Mouse (Mus musculus) embryonic facial prominence, embryonic 15.5 days (tissue): ENCODE results near the gene Gm17660. TPM values are rescaled to one million over a fixed set of nuclear protein-coding genes. Genes with fewer than 3 reads are reported as not detected.

Source experiments
- ATAC-seq: fragments of 200-750 bp; cut with Nextera tagmentation; 2 replicates; pipeline ENCODE4 v1.8.0; 2017; ENCODE audit warnings: low read depth, moderate TSS enrichment; ENCODE audit not compliant: insufficient number of reproducible peaks, low FRiP score, low TSS enrichment
- H3K27ac ChIP-seq: fragments of 300-500 bp; sonication (generic); replicated peaks from 2 replicates; pipeline ENCODE4 v1.5.1; 2015; ENCODE audit warnings: mild to moderate bottlenecking, inconsistent platforms
- H3K27me3 ChIP-seq: fragments of 300-500 bp; sonication (generic); 2 replicates; pipeline ENCODE4 v1.6.1; 2015; ENCODE audit warnings: inconsistent platforms
- H3K36me3 ChIP-seq: fragments of 300-500 bp; sonication (generic); 2 replicates; pipeline ENCODE4 v1.6.1; 2015; ENCODE audit warnings: mild to moderate bottlenecking, inconsistent platforms
- H3K4me1 ChIP-seq: fragments of 300-500 bp; sonication (generic); 2 replicates; pipeline ENCODE4 v1.6.1; 2015; ENCODE audit warnings: inconsistent platforms
- H3K4me2 ChIP-seq: fragments of 300-500 bp; sonication (generic); replicated peaks from 2 replicates; pipeline ENCODE4 v1.6.1; 2015; ENCODE audit warnings: mild to moderate bottlenecking, inconsistent platforms
- H3K4me3 ChIP-seq: fragments of 300-500 bp; sonication (generic); replicated peaks from 2 replicates; pipeline ENCODE4 v1.5.1; 2015; ENCODE audit warnings: mild to moderate bottlenecking, inconsistent platforms
- H3K9ac ChIP-seq: fragments of 300-500 bp; sonication (generic); 2 replicates; pipeline ENCODE4 v1.6.1; 2015; ENCODE audit warnings: inconsistent platforms
- H3K9me3 ChIP-seq: fragments of 300-500 bp; sonication (generic); replicated peaks from 2 replicates; pipeline ENCODE4 v1.6.1; 2016; ENCODE audit warnings: inconsistent platforms
- WGBS: fragments of 180-500 bp; shearing (Covaris S2); methylation state at CpG from one replicate; pipeline ENCODE4 v1.1.7; 2015; 5-methylcytosine and 5-hydroxymethylcytosine counted together
- polyA plus RNA-seq: library from polyadenylated mRNA; unstranded; fragments of >200 nt; fragmentation: Nextera tagmentation; extraction: Ambion mirVana; gene quantifications from 2 replicates; pipeline ENCODE4 v1.2.1, GENCODE M21; 2015

Gm17660 gene
- polyA plus RNA-seq, 1 experiment from 2014 or later, result 0.35 TPM

DNA sequence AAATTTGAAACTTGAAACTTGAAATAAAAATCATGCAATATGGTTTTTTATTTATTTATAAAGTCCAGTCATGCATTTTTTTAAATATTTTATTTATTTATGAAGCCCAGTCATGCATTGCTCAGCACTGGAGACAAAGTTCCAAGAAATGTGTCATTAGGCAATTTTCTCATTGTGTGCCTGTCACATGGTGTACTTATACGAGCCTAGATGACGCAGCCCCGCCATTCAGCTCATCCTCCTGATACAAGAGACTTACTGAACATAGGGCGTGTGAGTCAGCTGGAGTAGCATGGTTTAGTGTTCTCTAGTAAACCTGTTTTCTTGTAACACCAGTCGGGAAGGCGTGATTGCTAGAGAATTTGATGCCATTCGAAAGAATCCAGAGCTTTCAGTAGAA lies 21.1 kb downstream of the Gm17660 start:
- Histone ChIP-seq H3K4me1 (no peaks in the 10 kb centered on the region), H3K9me3 (no peaks in the 10 kb centered on the region), H3K4me2 (no peak overlapping the region), H3K27me3 (no peaks in the 10 kb centered on the region), H3K36me3 (peaks cover 43% of the 10 kb centered on the region), H3K9ac (no peak overlapping the region), H3K27ac (no peak overlapping the region), H3K4me3 (no peak overlapping the region)
- ATAC-seq, result no peak
- WGBS, result 78% methylated on average over 7 of the region's 7 CpGs

DNA sequence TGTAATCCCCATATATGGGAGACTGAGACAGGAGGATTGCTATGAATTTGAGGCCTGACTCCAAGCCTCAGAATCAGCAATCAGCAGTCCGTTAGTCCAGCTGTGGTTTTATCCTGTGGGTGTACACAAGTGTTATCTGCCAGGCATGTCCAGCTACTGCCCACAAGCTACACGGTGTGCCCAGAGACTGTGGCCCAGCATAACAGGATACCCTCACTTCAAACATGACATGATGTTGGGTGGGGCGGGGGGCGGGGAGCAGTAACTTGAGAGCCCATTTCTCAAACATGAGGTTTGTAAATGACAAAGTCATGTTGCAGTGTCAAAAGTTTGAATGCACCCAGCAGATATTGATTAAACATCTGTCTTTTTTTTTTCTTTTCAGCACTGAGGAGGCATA lies 21.6 kb downstream of the Gm17660 start:
- Histone ChIP-seq H3K4me2 (no peak overlapping the region), H3K27me3 (no peaks in the 10 kb centered on the region), H3K9me3 (no peaks in the 10 kb centered on the region), H3K4me1 (no peaks in the 10 kb centered on the region), H3K27ac (no peak overlapping the region), H3K9ac (no peak overlapping the region), H3K4me3 (no peak overlapping the region), H3K36me3 (peaks cover 43% of the 10 kb centered on the region)
- no peak for ATAC-seq
- WGBS, result 63% methylated on average over 4 of the region's 4 CpGs

DNA sequence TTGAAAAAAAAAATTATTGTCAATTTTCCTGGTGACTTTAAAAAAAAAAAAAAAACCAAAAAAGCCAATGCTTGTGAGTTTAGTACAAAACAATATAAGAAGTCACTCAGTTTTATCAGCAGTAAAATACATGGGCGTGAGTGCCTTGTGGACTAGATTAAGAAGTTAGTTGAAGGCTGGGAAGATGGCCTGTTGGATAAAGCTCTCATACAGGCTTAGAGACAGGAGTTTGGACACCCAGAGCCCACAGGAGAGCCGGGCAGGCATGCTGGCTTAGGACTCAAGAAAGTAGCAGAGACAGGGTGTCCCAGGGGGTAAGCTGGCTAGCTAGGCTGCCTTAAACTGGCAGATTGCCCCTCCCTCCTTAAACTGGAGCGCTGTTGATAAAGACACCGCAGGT lies 22.5 kb downstream of the Gm17660 start:
- no peak for ATAC-seq
- Histone ChIP-seq H3K36me3 (peaks cover 38% of the 10 kb centered on the region), H3K9me3 (no peaks in the 10 kb centered on the region), H3K27me3 (no peaks in the 10 kb centered on the region), H3K4me1 (no peaks in the 10 kb centered on the region), H3K9ac (no peak overlapping the region), H3K4me2 (no peak overlapping the region), H3K27ac (no peak overlapping the region), H3K4me3 (no peak overlapping the region)
- 89% methylated on average over 4 of the region's 4 CpGs for WGBS

DNA sequence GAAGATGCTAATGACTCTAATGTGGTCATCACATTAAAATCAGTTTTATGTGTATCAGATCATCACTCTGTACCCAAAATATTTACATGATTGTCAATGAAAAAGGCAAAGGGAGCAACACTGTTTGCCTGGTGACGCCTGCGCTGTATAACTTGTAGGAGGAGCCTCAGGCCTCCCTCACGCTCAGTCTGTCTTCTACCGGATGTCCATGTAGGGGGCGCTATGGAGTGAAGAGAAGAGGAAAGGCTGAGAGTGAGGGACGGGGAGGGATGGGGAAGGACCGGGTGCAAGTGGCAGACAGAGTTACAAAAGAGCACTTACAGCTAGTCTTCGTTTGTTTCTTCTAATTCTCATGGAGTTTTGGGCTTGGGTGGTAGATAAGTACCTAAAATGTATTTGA lies 24.5 kb downstream of the Gm17660 start:
- ATAC-seq, result no peak
- peaks cover 27% of the 10 kb centered on the region for H3K36me3 ChIP-seq

DNA sequence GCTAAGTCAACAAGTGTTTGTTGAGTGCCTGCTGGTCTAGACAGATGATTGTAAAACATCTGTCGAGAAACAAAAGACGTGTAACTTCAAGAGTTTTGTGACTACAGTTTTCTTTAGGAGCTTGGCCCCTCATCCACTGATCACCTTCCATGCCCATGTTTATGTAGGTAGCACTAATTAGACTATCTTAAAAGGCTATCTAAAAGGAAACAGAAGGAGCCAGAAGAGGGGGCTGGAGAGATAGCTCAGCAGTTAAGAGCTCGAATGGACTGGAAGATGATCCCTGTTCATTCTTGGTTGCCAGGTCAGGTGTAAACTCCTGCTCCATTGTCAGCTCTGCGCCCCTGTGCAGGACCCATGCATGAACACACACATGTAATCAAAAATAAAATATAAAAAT lies 29.3 kb downstream of the Gm17660 start:
- no peaks in the 10 kb centered on the region for H3K27me3 ChIP-seq
- no peaks in the 10 kb centered on the region for H3K9me3 ChIP-seq
- H3K4me3 ChIP-seq, result peak overlapping the region; percentile 75
- H3K27ac ChIP-seq, result peak overlapping the region; percentile 34; the same call in 1 of the 2 replicates
- ATAC-seq, result no peak
- 40% methylated on average over 4 of the region's 4 CpGs for WGBS
- peak overlapping the region; percentile 70 for H3K4me2 ChIP-seq
- H3K9ac ChIP-seq, result no peak overlapping the region
- H3K4me1 ChIP-seq, result peaks cover 15% of the 10 kb centered on the region
- peaks cover 22% of the 10 kb centered on the region for H3K36me3 ChIP-seq

More for the DNA sequence above, 24.5 kb downstream of the Gm17660 start:
- Histone ChIP-seq H3K9me3 (no peaks in the 10 kb centered on the region), H3K9ac (no peak overlapping the region), H3K4me2 (no peak overlapping the region), H3K4me1 (peaks cover 4% of the 10 kb centered on the region), H3K4me3 (no peak overlapping the region), H3K27ac (no peak overlapping the region), H3K27me3 (no peaks in the 10 kb centered on the region)
- 59% methylated on average over 8 of the region's 8 CpGs for WGBS

DNA sequence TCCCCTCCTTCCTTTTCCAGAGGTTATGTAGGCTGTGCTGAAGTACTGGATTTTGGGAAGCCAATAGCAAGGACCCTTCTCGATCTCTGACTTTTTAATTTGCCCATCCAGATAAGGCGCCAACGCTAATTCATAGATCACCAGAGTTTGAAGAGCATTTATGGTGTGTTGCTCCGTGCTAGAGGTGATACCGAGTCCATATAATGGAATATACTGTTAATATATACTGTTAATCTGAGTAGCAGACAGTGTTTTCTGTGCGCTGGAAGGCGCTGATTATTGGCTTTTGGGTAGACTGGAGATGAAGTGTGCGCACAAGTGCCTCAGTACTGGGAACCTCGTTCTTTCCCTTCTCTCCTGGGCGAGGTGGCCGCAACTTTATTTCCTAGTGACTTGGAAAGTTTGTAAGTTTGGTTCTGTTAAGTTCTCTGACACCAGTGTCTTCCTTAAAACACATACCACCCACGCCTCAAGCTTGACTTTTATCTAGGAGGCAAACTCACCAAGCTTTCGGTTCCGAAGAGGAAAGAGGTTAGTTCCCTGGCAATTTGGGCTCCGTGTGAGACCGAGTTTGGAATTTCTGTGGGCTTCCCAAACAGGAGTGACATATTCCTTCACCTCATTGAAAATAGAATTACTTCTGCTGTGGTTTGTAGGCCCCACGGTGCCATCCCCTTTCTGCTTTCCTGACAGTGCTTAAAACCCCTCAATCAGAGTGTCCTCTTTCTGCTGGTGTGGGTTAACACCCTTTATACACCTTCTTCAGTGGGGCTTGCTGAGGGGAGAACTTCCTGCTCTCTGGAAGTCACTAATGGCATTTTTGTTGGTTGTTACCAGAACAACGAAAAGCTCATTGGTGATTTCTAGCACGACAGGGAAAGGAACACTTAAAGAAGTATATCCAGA lies 30.0 kb downstream of the Gm17660 start:
- H3K27me3 ChIP-seq, result no peaks in the 10 kb centered on the region
- ATAC-seq, result no peak

DNA sequence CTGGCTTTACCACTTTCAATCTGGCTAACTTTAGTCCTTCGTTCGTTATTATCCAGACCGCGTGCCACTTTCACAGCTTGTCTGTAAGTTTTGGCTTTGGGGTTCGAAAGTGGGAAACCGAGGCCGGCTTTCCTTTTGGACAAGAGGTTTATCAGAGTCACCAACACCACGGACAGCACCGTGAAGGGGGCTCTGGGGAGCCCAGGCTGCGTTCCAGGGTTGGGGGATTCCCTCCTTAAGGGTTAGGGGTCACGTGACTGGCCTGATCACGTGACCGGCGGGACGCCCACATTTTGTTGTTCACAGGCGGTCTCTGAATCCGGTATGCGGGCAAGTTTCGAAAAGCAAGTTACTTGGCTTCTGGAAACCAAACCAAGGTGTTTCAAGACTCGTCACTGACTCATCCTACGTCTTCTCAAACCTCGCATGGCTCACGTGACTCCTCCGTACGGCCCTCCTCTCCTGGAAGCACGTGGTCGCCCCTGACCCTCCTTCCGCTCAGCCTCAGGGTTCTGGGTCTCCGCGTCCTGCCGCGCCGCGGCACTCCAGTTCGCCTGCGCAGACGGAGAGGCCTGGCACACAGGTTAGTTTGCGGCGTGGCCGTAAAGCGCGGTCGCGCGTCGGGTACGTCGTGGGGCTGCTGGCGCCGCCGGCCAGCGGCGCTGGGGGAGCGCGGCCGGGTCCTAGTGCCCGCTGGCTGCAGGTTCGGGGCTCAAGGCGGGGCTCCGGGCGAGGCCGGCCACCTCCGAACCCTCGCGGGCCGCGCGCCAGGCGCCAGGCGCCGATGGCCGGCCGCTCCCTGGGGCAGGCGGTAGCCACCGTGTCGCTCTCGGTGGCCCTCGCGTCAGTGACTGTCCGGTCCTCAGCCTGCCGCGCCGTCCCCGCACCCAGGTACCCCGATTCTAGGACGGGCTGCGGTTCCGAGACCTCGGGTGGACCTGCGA lies 30.9 kb downstream of the Gm17660 start, which contains the start of gene Nudt9:
Gene Nudt9, plus strand, starts transcription at position 51 of the 944 bp plus-strand sequence.
- H3K9ac ChIP-seq, result peak within 1 kb of the TSS; percentile 92
- peak within 1 kb of the TSS; percentile 75 for H3K4me3 ChIP-seq
- H3K4me1 ChIP-seq, result peaks cover 15% of the 10 kb centered on the region
- peak; percentile 98 for ATAC-seq
- peak within 1 kb of the TSS; percentile 87 for H3K27ac ChIP-seq
- peaks cover 12% of the 10 kb centered on the region for H3K36me3 ChIP-seq
- no peaks in the 10 kb centered on the region for H3K9me3 ChIP-seq
- H3K27me3 ChIP-seq, result no peaks in the 10 kb centered on the region
- WGBS, result 4% methylated on average over 90 of the region's 90 CpGs
- peak within 1 kb of the TSS; percentile 70 for H3K4me2 ChIP-seq

More for the DNA sequence above, 30.0 kb downstream of the Gm17660 start:
- no peaks in the 10 kb centered on the region for H3K9me3 ChIP-seq
- WGBS, result 5% methylated on average over 19 of the region's 19 CpGs
- H3K4me1 ChIP-seq, result peaks cover 15% of the 10 kb centered on the region
- peak overlapping the region; percentile 75 for H3K4me3 ChIP-seq
- H3K27ac ChIP-seq, result peak overlapping the region; percentile 87
- peak overlapping the region; percentile 70 for H3K4me2 ChIP-seq
- peaks cover 20% of the 10 kb centered on the region for H3K36me3 ChIP-seq
- H3K9ac ChIP-seq, result peak overlapping the region; percentile 92

DNA sequence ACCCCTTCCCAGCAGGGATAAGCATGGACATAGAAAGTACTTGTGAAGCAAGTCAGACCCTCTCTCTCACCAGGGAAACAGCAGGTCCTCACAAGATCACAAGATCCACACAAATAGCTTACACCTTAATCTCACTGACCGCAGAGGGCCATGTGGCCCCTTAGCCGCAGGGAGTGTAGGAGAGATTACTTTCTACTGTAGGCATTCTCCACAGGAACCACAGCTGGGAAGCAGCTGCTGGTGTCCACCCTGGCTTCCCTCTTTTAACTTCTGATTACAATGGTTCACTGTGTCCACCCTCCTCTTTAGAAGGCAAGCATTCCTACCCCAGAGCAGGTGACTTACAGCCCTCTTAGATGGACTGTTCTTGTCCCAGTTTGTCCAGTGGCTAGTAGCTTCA lies 33.7 kb downstream of the Gm17660 start:
- H3K9me3 ChIP-seq, result no peaks in the 10 kb centered on the region
- no peak for ATAC-seq
- H3K4me2 ChIP-seq, result no peak overlapping the region
- H3K9ac ChIP-seq, result no peak overlapping the region
- no peaks in the 10 kb centered on the region for H3K27me3 ChIP-seq
- WGBS, result 47% methylated on average over 2 of the region's 2 CpGs
- H3K4me1 ChIP-seq, result peaks cover 15% of the 10 kb centered on the region
- H3K36me3 ChIP-seq, result no peaks in the 10 kb centered on the region
- H3K4me3 ChIP-seq, result no peak overlapping the region
- no peak overlapping the region for H3K27ac ChIP-seq

DNA sequence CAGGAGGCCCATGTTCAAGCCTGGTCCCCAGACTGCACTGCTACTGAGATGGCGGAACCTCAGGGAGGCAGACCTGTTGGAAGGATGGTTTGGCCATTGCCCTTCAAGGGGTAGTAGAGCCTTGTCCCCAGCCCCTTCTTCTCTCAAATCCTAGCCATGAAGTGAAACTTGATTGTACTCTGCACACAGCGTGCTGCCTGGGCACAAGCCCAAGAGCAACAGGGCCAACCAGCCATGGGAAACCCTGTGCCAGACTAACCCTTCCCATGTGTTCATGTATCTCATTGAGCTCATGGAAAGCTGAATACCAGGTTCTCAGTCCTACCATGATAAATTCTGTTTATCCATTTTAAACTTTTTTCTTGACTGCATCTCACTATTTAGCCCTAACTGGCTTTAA lies 34.5 kb downstream of the Gm17660 start:
- no peak for ATAC-seq
- no peaks in the 10 kb centered on the region for H3K27me3 ChIP-seq
- no peak overlapping the region for H3K9ac ChIP-seq
- H3K4me1 ChIP-seq, result peaks cover 10% of the 10 kb centered on the region
- WGBS, result 75% methylated on average over 2 of the region's 2 CpGs
- no peaks in the 10 kb centered on the region for H3K9me3 ChIP-seq
- H3K36me3 ChIP-seq, result no peaks in the 10 kb centered on the region
- no peak overlapping the region for H3K27ac ChIP-seq
- no peak overlapping the region for H3K4me3 ChIP-seq
- H3K4me2 ChIP-seq, result no peak overlapping the region

DNA sequence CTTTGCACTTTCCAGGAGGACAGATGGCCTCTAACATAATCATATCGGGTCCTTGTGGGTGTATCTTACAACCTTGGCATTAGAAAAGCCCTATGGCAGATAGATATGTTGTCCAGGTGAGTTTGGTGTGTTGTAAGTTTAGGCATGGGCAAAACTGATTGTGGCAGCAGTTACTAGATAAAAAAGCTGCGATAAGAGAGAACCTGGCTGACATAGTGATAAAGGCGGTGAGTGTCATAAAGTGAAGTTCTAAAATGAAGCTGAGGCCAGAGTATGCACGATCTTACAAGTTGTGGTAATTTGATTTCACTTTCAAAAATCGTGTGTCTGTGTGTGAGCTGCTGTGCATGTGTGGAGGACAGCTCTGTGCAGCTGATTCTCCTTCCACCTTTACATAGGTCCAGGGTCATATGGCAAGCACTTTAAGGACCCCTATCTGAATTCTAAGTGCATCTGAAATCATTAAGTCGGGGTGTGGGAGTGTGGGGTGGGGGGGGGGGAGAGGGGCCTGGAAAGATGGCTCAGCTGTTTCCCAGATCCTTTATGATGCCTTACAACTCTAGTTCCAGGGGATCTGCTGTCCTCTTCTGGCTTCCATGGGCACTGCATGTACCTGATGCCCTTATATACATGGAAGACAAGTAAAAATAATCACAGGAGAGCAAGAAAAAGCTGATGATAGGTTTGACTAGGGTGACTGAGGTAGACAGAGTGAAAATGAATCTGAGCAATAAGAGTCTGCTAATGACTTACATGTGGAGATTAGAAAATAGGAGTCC lies 38.1 kb downstream of the Gm17660 start:
- H3K4me1 ChIP-seq, result no peaks in the 10 kb centered on the region
- 68% methylated on average over 6 of the region's 6 CpGs for WGBS
- H3K27me3 ChIP-seq, result no peaks in the 10 kb centered on the region
- no peak overlapping the region for H3K4me3 ChIP-seq
- no peak overlapping the region for H3K9ac ChIP-seq
- ATAC-seq, result no peak
- no peak overlapping the region for H3K27ac ChIP-seq
- no peak overlapping the region for H3K4me2 ChIP-seq
- H3K9me3 ChIP-seq, result no peaks in the 10 kb centered on the region
- H3K36me3 ChIP-seq, result no peaks in the 10 kb centered on the region
